Mouse (Mus musculus): Measurements from ENCODE around the gene Acadl.

GRCm38 (mm10) chr1:66829400-66830080 lies 33.5 kb downstream of the Acadl start:
- TF ChIP-seq CTCF (IDR thresholded peaks at IDR 0.05; ENCODE audit: low read depth) (no peak), EP300 (IDR thresholded peaks at IDR 0.05; ENCODE audit: low read depth) (no peak)

All from heart, postnatal 0 days (tissue).